Mouse (Mus musculus) E14TG2a.4 (cell line): ENCODE results near the gene Pnma1.

Source experiments
- CTCF ChIP-seq: conservative IDR thresholded peaks from 2 replicates; pipeline ENCODE4 v1.5.1; 2014; ENCODE audit warnings: low read length
- NANOG ChIP-seq: IDR thresholded peaks from 2 replicates; pipeline ENCODE4 v1.6.1; 2014; ENCODE audit warnings: borderline replicate concordance, low read length, mixed read lengths
- POU5F1 ChIP-seq: IDR thresholded peaks from 2 replicates; pipeline ENCODE4 v1.6.1; 2014; ENCODE audit warnings: low read length, borderline replicate concordance

DNA sequence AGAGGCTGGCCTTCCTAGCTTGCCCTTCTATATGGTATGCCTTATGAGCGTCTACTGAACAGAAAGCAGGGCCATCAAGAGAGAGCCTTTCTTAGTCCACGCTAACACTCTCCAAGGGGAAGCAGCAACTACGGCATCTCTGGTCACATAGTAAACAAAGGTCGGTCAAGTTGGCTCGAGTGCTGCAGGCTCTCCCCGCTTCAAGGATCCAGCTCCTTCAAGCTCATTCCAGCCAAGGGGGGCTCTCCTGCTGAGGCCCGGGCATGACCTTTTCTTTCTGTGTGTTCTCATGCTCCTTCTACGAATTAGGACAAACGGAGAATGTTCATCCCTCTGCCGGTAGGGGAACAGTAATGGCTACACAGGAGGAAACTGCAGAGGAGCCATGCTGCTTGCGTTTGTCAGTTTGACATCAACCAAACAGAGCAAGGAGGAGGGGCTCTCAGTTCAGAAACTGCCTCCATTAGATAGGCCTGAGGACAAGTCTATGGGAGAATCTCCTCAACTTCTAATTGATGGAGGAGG is 15.4 kb upstream of the Pnma1 start:
- peak; percentile 20 for TF ChIP-seq CTCF
- TF ChIP-seq NANOG: no peak
- TF ChIP-seq POU5F1: no peak
